Mouse (Mus musculus) ovary, postnatal 14 days (tissue): Measurements from ENCODE around the gene Atp6v1fnb.

Source experiments
- DNase-seq: peaks from one replicate; pipeline ENCODE4 v3.0.0; 2022; ENCODE audit warnings: low spot score

Atp6v1fnb gene

GRCm38 (mm10) chr6:29471137-29471536 is at the start of gene Atp6v1fnb:
Gene Atp6v1fnb, plus strand, starts transcription at chr6:29471437.
- no peak for DNase-seq

GRCm38 (mm10) chr6:29425118-29425517 is 46.1 kb upstream of the Atp6v1fnb start:
- no peak for DNase-seq

- no peak for DNase-seq
Observed at GRCm38 (mm10) chr6:29426331-29426730, 44.9 kb upstream of the Atp6v1fnb start.

- DNase-seq = no peak
Observed at GRCm38 (mm10) chr6:29428171-29428570, 43.1 kb upstream of the Atp6v1fnb start.

GRCm38 (mm10) chr6:29430681-29431420 is 40.4 kb upstream of the Atp6v1fnb start:
- no peak for DNase-seq

- DNase-seq = no peak
Observed at GRCm38 (mm10) chr6:29431473-29431872, 39.8 kb upstream of the Atp6v1fnb start.

GRCm38 (mm10) chr6:29432156-29432555 is 39.1 kb upstream of the Atp6v1fnb start:
- no peak for DNase-seq

GRCm38 (mm10) chr6:29432676-29433037 is 38.6 kb upstream of the Atp6v1fnb start:
- DNase-seq = no peak

- DNase-seq = peak; percentile 35
Observed at GRCm38 (mm10) chr6:29433038-29433803, 38.0 kb upstream of the Atp6v1fnb start, which contains the start of gene Flnc. Gene Flnc, plus strand, starts transcription at chr6:29433256.

GRCm38 (mm10) chr6:29433804-29434795 is 37.1 kb upstream of the Atp6v1fnb start:
- DNase-seq = peak; percentile 37

GRCm38 (mm10) chr6:29434911-29435691 is 36.1 kb upstream of the Atp6v1fnb start:
- peak; percentile 57 for DNase-seq

GRCm38 (mm10) chr6:29435940-29436451 is 35.2 kb upstream of the Atp6v1fnb start:
- peak; percentile 33 for DNase-seq

- DNase-seq = peak; percentile 42
Observed at GRCm38 (mm10) chr6:29436461-29436934, 34.7 kb upstream of the Atp6v1fnb start.

GRCm38 (mm10) chr6:29439251-29439650 is 32.0 kb upstream of the Atp6v1fnb start:
- DNase-seq = no peak

- no peak for DNase-seq
Observed at GRCm38 (mm10) chr6:29439789-29440188, 31.4 kb upstream of the Atp6v1fnb start.

GRCm38 (mm10) chr6:29444773-29445172 is 26.5 kb upstream of the Atp6v1fnb start:
- no peak for DNase-seq

GRCm38 (mm10) chr6:29445354-29445753 is 25.9 kb upstream of the Atp6v1fnb start:
- no peak for DNase-seq

GRCm38 (mm10) chr6:29449858-29450257 is 21.4 kb upstream of the Atp6v1fnb start:
- DNase-seq = no peak

- no peak for DNase-seq
Observed at GRCm38 (mm10) chr6:29450667-29451066, 20.6 kb upstream of the Atp6v1fnb start.

- no peak for DNase-seq
Observed at GRCm38 (mm10) chr6:29461502-29461901, 9.7 kb upstream of the Atp6v1fnb start.

GRCm38 (mm10) chr6:29463388-29463787 is 7.8 kb upstream of the Atp6v1fnb start:
- DNase-seq = no peak
